Mouse (Mus musculus) urinary bladder, postnatal 36 days (tissue): ENCODE measurements at regions not wholly inside any gene's neighbourhood (a gene's known extent, or its start where the extent isn't known, plus 50 kb on each side); places are given as distances from the start of the nearest gene placed in this dataset.
"Not testable (repeated sequence)": the region's sequence is repeated elsewhere in the genome, so short reads cannot be mapped to it uniquely, and the experiment has no call there.

Experiments used
- DNase-seq, 2 experiments: peaks; one replicate each; pipeline ENCODE4 v3.0.0; 2022; ENCODE audit warnings: low spot score in 2 of 2, mixed read lengths in 1 of 2

DNA sequence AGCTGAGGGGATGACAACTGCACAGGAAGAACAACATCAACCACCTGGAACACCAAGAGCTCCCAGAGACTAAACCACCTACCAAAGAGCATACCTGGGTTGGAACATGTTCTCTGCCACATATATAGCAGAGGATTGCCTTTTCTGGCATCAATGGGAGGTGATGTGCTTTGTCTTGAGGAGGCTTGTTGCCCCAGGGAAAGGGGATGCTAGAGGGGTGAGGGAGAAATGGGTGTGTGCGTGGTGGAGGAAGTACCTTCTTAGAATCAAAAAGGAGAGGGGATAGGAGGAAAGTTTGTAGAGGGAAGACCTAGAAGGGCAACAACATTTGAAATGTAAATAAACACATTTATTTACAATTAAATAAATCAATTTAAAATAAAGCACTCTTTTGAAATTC is 358.5 kb upstream of the Pfkp start:
- DNase-seq, result no peak

DNA sequence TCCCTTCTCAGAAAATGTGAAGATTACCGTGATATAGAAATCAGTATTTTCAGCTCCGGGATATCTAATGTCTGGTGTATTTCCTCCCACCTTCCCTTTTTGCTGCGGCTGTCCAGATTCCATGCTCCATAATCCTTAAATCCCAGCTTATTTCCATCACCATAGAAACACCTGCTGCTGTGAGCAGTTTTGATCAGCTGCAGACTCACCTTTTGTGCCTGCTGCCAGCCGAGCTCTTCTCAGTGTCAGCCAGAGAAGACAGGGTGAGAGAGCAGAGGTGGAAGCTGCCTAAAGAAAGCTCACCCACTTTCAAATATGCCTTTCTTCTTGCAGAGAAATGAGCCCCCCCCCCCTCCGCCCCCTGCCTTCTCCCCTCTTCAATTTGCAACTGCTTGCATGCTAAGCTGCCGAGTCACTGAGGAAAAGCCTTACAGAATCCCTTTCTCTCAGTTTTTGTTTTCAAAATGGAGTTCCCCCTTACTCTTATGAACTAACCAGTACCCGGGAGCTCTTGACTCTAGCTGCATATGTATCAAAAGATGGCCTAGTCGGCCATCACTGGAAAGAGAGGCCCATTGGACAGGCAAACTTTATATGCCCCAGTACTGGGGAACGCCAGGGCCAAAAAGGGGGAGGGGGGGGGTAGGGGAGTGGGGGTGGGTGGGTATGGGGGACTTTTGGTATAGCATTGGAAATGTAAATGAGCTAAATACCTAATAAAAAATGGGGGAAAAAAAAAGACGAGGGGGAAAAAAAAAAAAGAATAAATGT is 350.1 kb upstream of the Pfkp start:
- not testable (repeated sequence) for DNase-seq

DNA sequence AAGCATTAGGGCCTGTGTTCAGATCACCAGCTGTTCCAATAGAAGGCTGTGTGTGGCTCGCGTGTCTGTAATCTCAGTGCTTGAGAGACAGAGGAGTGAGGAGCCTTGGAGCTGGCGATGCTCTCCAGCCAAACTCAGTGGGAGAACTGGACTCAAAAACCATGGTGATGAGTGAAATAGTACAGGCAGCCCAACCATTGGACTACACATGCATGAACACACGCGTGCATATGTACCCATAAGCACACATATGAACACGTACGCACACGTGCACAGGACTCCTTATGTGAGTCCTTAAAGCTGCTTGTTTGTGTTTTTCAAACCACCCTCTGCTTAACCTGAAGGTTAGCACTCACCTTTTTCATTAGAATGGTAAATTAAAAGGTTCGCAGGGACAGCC is 349.5 kb upstream of the Pfkp start:
- DNase-seq, result no peak

DNA sequence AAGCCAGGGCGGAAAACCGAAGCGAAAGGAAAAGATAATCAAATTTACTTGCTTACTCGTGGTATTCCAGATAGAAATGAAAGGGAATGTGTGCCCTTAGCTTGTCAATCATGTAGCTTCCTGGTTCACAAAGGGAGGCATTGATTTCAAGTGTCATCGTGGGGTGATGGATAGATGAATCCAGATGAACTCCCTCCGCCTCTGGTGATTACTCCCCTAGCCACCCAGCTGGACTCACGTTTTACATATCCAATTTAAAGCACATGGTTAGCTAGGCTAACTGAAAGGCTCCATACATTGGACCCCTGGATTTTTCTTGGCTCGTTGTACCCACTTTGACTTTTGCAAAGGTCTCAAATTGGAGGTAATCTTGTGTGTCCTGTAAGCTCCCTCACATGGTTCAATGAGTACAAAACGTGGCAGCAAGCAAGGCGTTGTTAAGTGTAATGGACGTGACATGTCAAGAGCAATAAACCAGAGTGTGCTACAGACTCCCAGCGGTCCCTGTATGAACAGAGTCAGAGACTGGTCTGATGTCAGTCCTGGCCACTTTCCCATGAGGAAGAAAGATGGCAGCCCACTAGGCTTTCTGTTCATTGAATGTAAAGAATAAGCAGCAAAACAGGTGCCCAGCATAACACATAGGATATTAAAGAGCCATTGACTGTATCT is 343.9 kb upstream of the Pfkp start:
- DNase-seq, result no peak

GRCm38 (mm10) chr13:6991714-6992113 is 343.1 kb upstream of the Pfkp start:
- DNase-seq, result no peak

DNA sequence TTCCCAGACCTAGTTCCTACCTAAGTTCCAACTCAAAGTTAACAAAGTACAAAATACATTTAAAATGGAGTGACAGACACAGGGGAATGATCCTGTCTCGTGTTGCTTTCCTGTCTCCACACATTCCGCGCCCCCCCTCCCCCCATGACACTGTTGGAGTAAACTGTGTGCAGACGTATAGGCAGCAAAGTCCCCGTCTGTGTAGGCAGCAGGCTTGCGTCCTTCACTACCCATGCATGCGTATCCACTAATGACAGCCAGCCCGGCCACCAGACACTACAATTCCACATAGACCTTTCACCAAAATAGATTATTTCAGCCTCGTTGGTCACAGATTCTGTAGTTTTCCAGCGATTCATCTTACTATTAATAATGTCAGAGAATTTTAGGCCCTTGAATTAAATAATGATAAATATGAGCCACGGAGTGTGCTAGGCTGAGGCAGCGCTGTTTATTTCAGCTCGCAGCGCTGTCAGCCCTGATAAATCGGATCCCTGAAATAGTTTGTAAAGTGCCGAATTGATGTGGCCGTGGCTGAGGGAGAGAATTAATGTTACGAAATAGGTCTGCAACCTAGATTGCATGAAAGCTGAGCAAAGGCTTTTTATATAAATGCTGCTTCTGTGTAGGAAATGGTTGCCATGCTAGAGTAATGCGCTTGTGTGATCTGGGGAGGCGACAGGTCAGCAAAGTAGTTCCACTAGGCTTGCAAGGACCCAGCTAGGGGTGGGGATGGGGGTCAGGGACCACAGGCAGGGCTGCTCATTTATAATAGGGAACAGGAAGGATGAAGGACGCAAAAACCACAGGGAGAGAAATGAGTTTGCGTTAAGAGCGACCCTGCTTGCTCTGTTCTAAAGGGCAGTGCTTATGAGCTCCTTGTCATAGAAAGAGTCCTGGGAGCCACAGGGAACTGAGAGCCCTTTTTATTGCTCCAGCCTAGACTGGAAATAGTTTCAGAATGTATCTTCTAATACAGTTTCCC is 336.7 kb upstream of the Pfkp start:
- DNase-seq, result no peak

DNA sequence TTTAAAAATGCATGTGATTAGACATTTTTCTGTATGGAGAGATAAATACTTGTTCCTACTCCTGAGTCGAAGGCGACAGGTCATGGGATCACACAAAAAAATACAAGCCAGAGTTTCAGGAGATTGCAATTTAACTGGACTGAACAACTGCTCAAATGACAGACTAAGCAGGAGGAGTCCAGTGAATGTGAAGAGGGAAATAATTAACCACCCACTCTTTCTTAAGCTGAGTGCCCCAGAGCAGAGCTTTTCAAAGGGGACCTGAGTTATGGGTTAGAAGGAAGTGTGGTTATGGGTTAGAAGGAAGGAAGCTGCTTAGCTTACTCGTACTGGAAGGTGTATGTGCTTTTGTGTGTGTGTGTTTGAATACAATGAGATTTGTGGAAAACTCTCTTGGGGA is 307.1 kb upstream of the Pfkp start:
- DNase-seq, result no peak

- no peak for DNase-seq
Observed at GRCm38 (mm10) chr13:6924136-6924535, 275.6 kb upstream of the Pfkp start.

- DNase-seq, result no peak
Observed at GRCm38 (mm10) chr13:6922357-6922721, 273.8 kb upstream of the Pfkp start.

GRCm38 (mm10) chr13:6921691-6922356 is 273.2 kb upstream of the Pfkp start:
- no peak for DNase-seq

DNA sequence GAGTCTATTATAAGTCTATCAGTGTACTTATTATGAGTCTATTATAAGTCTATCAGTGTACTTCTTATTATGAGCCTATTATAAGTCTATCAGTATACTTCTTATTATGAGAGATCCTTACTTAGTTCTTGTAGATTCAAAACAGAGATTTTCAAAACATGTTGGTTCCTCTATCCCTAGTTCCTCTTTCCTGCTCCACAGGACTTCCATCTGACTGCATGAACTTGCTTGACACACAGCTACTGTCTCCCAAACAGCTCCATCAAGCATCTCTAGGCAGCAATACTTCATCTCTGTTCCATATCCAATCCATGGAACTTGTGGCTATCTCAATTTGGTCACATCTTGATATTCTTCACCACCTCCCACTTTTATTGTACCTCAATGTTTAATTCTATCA is 257.4 kb upstream of the Pfkp start:
- no peak for DNase-seq

DNA sequence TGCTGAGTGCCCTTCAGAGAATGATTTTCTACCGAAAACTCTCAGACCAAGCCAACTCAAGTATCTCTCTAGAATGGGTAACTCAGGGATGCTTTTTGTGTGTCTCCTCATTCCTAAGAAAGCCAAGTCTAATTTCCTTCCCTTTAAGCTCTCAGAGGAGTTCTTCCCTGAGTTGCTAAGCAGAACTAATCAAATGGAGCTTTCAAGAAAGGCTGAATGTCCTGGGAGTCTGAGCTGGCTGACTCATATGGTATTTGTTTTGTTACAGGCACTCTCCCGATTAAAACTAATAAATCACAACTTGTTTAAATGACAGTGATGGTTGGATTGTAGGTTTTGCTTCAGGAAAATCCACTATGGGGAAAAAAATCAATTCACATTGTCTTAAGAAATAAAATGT is 253.1 kb upstream of the Pfkp start:
- DNase-seq, result no peak

DNA sequence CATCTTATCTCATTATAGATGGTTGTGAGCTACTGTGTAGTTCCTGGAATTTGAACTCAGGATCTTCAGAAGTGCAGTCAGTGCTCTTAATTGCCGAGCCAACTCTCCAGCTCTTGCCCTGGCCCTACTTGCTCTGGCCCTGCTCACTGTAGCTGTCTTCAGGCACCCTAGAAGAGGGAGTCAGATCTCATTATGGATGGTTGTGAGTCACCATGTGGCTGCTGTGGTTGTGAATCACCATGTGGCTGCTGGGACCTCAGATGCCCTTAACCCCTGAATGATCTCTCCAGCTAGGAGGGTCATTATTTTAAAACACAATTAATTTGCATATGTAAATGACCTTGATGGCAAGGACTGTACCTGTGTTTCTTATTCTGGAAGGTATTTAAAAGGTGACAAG is 249.1 kb upstream of the Pfkp start:
- no peak for DNase-seq

DNA sequence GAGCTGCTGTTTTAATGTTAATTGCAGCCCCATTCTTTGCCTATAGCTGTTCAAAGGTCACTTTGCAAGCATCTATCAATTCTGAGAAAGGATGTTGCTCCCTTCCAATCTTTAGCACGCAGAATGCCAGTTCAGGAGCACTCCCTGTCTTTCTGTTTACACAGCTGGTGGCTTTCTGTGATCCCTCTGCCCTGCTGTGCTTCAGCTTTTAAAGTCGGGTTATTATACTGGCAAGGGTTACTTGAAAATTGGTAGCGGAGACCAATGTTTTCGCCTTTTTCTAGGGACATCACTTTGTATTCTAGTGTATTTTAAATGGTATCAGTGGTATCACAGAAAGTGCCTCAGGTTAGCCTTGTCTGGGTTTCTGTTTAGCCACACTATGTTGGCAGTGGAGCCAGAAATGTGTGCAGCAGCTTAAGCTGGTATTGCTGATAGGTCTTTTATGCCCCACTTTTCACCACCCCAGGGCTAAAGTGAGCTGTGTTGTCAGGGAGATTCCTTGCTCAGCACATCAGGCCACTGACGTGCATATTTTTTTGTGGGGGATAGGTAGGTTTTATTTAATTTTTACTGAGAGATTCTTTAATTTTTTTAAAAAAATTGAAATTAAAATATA is 243.0 kb upstream of the Pfkp start:
- DNase-seq, result no peak

- not testable (repeated sequence) for DNase-seq
Observed at GRCm38 (mm10) chr13:6889446-6889845, 240.9 kb upstream of the Pfkp start.

DNA sequence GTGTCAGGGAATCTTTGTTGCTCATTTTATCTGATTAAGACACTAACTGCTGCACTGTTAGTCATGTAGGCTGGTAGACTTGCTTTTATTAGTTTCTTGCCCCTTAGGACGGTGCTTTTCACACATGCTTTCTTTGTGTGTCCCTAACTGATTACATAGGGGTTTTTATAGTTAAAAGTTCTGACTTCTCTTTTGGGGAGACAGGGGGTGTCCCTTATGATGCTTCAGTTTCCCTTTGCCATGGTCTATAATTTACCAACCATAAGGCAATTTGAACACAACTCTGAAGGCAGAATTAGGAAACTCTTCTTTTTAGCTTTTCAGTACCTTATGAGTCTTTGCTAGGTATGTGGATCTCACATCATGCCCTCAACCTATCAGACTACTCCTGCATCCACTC is 239.8 kb upstream of the Pfkp start:
- DNase-seq, result no peak

GRCm38 (mm10) chr13:6877018-6877901 is 228.7 kb upstream of the Pfkp start:
- no peak for DNase-seq

GRCm38 (mm10) chr13:6862186-6862585 is 213.6 kb upstream of the Pfkp start:
- no peak for DNase-seq

DNA sequence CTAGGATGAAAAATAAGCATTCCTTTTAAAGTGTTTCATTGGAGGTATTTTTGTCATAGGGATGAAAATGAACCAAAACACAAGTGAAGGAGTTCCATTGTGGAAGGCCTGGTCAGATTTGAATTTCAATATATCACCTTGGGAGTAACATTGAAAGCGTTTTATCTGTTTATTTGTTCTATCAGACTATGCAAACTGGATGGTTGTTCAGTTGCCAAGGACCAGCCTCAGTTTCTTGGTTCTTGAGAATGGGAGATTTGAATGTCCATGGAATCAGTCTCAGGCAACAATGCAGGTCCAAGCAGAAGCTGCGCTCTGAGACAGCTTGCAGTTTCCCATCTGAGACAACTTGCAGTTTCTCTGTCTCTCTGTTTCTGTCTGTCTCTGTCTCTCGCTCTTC is 211.0 kb upstream of the Pfkp start:
- no peak for DNase-seq
